Mouse (Mus musculus): ENCODE results near the gene Dhrs2. TPM values are rescaled to one million over a fixed set of nuclear protein-coding genes. Genes with fewer than 3 reads are reported as not detected.

Dhrs2 gene
- polyA plus RNA-seq (2016; fragmentation: Nextera tagmentation; extraction: Ambion mirVana) = not detected in 2 replicates

DNA sequence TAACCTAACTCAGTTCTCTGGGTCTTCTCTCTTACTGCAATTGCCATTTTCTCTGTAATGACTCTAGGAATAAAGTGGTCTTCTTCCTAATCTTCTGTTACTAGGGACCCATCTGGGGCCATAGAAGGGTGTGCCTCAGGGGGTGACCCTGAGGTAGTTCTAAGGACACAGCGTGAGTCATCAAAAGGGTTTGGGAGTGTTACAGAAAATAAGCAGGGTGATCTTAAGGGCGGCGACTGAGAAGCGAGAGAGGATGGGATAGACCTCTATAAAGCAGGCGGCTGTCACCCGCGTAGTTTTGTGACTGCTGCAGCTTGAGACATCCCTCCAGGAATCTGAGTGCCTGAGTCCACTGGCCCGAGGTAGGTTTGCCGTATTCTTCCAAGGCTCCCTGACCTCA is at the start of gene Dhrs2:
Dhrs2 (plus strand) TSS at position 301 of the 400 bp plus-strand sequence.
- Histone ChIP-seq H3K27me3 (ENCODE audit: low read depth, poor library complexity, severe bottlenecking) (no peaks in the 10 kb centered on the region), H3K9me3 (replicated peaks) (no peaks in the 10 kb centered on the region), H3K36me3 (no peaks in the 10 kb centered on the region), H3K27ac (no peak within 1 kb of the TSS), H3K4me1 (no peaks in the 10 kb centered on the region), H3K4me3 (no peak within 1 kb of the TSS)
- 76% methylated on average over 9 of the region's 9 CpGs for WGBS
- no peak for DNase-seq (ENCODE audit: low spot score)

DNA sequence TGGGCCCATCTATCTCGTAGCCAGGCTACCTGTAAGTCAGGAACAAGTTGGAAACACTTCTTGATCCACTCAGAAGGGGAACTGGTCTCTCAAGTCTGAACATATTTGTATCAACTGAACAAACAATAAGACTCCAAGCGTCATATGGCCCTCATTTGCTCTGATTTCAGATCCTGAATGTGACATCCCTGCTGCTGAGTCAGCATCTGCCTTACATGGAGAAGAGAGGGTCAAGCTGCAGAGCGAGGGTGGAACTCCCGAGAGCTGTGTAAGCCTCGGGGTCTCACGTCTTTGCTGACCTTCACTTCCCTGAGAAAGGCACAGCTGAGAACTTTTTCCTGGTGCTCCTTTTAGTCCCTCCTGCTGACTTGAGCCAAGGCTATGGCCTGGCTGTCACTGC is 47.6 kb upstream of the Dhrs2 start:
- Histone ChIP-seq H3K4me3 (no peak overlapping the region), H3K27ac (no peak overlapping the region), H3K9me3 (replicated peaks) (no peaks in the 10 kb centered on the region), H3K36me3 (no peaks in the 10 kb centered on the region), H3K27me3 (ENCODE audit: low read depth, poor library complexity, severe bottlenecking) (peaks cover 6% of the 10 kb centered on the region; the same call in 1 of the 2 replicates), H3K4me1 (0 out of 2 replicates have a peak, but pooled peaks cover 3% of the 10 kb centered on the region)
- DNase-seq (ENCODE audit: low spot score) = no peak
- WGBS = 82% methylated on average over 6 of the region's 6 CpGs

DNA sequence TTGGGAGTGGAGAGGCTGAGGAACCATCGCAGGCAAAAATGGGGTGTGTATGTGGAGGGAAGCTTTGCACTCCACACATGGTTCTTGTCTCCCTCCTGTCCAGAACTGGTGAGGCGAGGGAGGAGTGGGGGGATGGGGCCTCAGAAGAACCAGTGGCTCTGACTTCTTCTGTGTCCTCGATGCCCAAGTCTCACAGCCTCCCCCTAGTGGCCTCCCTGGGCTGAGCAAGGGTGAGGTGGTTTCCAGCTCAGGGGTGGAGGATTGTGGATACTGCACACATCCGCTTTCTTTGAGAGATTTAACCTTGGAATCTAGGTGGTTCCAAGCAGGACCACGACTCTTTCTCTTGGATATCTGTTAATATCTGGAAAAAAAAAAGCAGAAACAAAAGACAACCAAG is 44.5 kb upstream of the Dhrs2 start:
- H3K36me3 ChIP-seq = no peaks in the 10 kb centered on the region
- 37% methylated on average over 5 of the region's 5 CpGs for WGBS
- 0 out of 2 replicates have a peak, but pooled peaks cover 3% of the 10 kb centered on the region for H3K4me1 ChIP-seq
- H3K27ac ChIP-seq = no peak overlapping the region
- H3K9me3 ChIP-seq (replicated peaks) = no peaks in the 10 kb centered on the region
- H3K27me3 ChIP-seq (ENCODE audit: low read depth, poor library complexity, severe bottlenecking) = no peaks in the 10 kb centered on the region
- H3K4me3 ChIP-seq = no peak overlapping the region
- DNase-seq (ENCODE audit: low spot score) = peak; percentile 53

DNA sequence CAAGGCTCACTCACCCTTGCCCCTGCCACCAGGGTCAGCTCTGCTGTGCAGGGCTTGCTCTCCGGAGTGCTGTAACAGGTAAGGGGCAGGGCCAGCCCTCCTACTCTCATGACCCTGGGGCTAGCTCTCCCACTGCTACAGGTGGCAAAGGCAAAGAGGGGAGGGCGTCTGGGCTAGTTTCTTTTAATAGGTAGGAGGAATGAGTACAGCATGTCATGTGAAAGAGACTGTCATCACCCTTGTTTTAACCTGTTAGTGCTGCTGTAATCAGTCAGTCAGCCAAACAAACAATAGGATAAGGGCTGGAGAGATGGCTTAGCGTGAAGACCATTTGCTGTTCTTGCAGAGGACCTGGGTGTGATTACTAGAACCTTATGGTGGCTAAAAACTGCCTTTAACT is 40.9 kb upstream of the Dhrs2 start:
- H3K27ac ChIP-seq = no peak overlapping the region
- no peak overlapping the region for H3K4me3 ChIP-seq
- H3K36me3 ChIP-seq = no peaks in the 10 kb centered on the region
- DNase-seq (ENCODE audit: low spot score) = no peak
- WGBS = 48% methylated on average over 3 of the region's 3 CpGs
- H3K4me1 ChIP-seq = 0 out of 2 replicates have a peak, but pooled peaks cover 3% of the 10 kb centered on the region
- H3K9me3 ChIP-seq (replicated peaks) = no peaks in the 10 kb centered on the region
- no peaks in the 10 kb centered on the region for H3K27me3 ChIP-seq (ENCODE audit: low read depth, poor library complexity, severe bottlenecking)

DNA sequence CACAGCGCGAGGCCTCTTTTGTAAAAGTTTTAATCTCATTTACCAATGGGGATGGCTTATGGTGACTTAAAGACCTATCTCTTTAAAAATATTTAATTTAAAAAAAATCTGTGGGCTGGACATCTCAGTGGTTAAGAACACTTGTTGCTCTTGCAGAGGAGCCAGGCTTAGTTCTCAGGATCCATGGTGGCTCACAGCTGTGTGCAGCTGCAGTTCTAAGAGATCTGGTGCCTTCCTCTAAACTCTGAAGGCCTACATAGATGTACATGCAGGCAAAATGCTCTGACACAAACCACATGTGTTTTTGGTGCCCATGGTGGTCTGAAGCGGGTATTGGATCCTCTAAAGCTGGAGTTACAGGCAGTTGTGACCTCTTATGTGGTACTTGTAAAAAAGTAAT is 38.6 kb upstream of the Dhrs2 start:
- no peak overlapping the region for H3K4me3 ChIP-seq
- 0 out of 2 replicates have a peak, but pooled peaks cover 2% of the 10 kb centered on the region for H3K27me3 ChIP-seq (ENCODE audit: low read depth, poor library complexity, severe bottlenecking)
- H3K36me3 ChIP-seq = no peaks in the 10 kb centered on the region
- WGBS = 89% methylated on average over 3 of the region's 3 CpGs
- H3K4me1 ChIP-seq = no peaks in the 10 kb centered on the region
- H3K27ac ChIP-seq = no peak overlapping the region
- H3K9me3 ChIP-seq (replicated peaks) = no peaks in the 10 kb centered on the region
- DNase-seq (ENCODE audit: low spot score) = no peak

DNA sequence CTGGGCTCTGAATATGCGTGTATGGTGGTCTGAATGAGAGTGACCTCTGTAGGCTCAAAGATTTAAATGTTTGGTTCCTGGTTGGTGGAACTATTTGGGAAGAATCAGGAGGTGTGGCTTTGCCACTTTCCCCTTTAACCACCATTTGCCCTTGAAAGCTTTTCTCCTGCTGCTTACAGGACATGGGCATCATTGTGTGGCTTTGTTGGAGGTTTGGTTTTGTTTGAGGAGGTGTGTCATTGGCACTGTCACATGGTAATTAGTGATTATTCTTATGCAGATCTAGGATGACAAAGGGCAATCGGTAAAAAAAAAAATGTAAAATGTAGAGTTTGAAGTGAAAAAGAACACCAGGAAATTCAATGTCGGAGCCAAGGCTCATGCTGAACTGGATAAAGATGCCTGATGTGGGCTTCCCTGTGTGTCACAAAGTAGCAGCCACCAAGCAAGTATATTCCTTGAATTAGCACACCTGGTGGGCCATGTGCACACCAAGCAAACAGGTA is 37.1 kb upstream of the Dhrs2 start:
- Histone ChIP-seq H3K4me1 (peaks cover 7% of the 10 kb centered on the region), H3K27ac (no peak overlapping the region), H3K27me3 (ENCODE audit: low read depth, poor library complexity, severe bottlenecking) (peaks cover 16% of the 10 kb centered on the region), H3K9me3 (replicated peaks) (no peaks in the 10 kb centered on the region), H3K4me3 (no peak overlapping the region), H3K36me3 (no peaks in the 10 kb centered on the region)
- DNase-seq (ENCODE audit: low spot score) = no peak
- WGBS = 92% methylated on average over 3 of the region's 3 CpGs

DNA sequence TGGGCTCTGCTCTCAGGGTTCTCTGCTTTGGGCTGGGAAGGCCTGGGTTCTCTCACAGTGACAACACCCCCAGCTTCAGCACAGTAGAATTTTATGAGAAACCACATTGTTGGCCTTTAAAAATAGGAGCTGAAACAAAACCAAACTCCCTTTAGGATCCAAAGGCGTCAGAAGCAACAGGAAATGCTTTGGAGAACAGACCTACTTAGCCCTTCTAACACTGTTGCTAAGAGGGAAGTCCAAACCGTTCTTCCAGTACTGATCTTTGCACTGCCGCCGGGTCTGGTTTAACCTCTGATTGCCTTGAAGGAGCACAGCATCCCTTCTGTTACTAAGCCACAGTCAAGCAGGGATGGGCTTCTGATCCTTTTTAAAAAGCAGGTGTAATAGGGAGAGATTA is 33.3 kb upstream of the Dhrs2 start:
- DNase-seq (ENCODE audit: low spot score) = no peak
- 43% methylated on average over 4 of the region's 4 CpGs for WGBS
- H3K27me3 ChIP-seq (ENCODE audit: low read depth, poor library complexity, severe bottlenecking) = peaks cover 18% of the 10 kb centered on the region
- no peak overlapping the region for H3K27ac ChIP-seq
- no peaks in the 10 kb centered on the region for H3K9me3 ChIP-seq (replicated peaks)
- H3K4me1 ChIP-seq = peaks cover 8% of the 10 kb centered on the region
- H3K4me3 ChIP-seq = no peak overlapping the region
- no peaks in the 10 kb centered on the region for H3K36me3 ChIP-seq

DNA sequence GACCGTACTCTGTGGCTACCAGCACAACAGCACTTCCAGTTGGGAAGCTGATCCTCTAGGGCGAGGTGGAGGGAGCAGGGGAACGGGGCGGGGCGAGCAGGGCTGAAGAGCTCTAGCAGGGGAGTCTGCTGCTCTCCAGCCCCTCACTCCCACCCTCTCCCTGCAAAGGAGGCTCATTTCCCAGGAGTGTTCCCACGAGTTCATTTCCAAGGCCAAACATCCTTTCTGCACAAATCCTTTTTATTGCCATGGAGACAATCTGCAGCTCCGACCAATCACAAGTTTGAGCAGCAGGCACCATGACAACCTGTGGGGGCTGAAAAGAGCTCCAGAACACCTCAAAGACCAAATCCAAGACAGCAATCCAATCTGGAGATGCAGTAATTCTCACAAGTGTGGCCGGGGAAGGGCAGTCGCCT is 32.4 kb upstream of the Dhrs2 start:
- H3K9me3 ChIP-seq (replicated peaks) = no peaks in the 10 kb centered on the region
- no peak overlapping the region for H3K27ac ChIP-seq
- H3K36me3 ChIP-seq = no peaks in the 10 kb centered on the region
- WGBS = 39% methylated on average over 9 of the region's 9 CpGs
- no peak overlapping the region for H3K4me3 ChIP-seq
- H3K4me1 ChIP-seq = peaks cover 16% of the 10 kb centered on the region
- no peak for DNase-seq (ENCODE audit: low spot score)
- peaks cover 20% of the 10 kb centered on the region for H3K27me3 ChIP-seq (ENCODE audit: low read depth, poor library complexity, severe bottlenecking)

DNA sequence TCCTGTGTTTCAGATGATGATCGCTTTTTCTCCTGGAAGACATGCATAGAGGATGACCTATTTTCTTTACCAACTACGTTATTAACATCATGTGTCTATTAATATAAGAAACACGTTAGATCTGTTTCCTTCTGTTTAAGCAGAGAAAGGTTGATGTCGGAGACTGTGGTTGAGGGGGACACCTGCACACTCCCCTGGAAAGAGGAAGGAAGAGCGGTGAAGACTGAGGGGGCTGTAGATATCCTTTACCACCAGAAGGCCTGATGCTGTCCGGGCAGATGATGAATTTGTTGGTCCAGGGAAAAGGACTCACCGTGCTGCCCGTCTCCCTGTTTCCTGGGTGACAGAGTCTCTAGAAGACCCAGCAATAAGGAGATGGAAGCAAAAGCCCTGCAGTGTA is 28.5 kb upstream of the Dhrs2 start:
- no peaks in the 10 kb centered on the region for H3K36me3 ChIP-seq
- H3K9me3 ChIP-seq (replicated peaks) = no peaks in the 10 kb centered on the region
- H3K27ac ChIP-seq = no peak overlapping the region
- H3K4me3 ChIP-seq = no peak overlapping the region
- 90% methylated on average over 8 of the region's 8 CpGs for WGBS
- H3K27me3 ChIP-seq (ENCODE audit: low read depth, poor library complexity, severe bottlenecking) = peaks cover 17% of the 10 kb centered on the region
- H3K4me1 ChIP-seq = peaks cover 22% of the 10 kb centered on the region
- no peak for DNase-seq (ENCODE audit: low spot score)

DNA sequence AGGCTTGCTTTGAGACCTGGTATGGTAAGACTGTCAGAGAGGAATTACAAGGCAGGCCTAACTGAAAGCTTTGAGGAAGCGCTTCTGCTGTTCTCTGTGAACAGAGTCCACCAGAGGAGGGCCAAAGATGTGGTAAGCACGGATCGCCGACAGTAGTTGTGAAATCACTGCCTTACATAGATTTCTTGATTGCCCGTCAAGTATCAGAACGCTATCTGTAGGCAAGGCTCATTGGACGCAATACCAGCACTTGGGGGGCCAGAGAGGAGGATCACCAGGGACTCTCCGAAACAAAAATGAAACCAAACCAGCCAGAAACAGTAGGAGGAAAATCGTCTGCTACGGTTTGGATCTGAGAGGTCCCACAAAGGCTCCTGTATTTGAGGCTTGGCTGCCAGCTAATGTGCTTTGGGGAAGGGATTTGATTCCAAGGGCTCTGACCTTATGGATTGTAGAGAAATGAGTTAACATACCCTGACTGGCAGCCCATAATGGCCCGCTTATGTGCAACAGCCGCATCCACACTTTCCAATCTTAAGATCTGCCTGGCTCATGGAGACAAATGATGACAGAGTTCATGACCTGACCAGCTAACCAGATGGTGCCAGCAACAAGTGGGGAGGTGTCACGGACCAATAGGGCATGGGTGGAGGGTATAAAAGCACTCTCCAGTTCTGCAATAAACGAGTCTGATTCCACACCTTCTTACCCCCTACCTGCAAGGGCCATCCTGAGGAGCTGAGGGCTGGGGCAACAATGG is 27.8 kb upstream of the Dhrs2 start:
- 58% methylated on average over 14 of the region's 14 CpGs for WGBS
- DNase-seq (ENCODE audit: low spot score) = peak; percentile 43
- no peak overlapping the region for H3K4me3 ChIP-seq
- H3K9me3 ChIP-seq (replicated peaks) = no peaks in the 10 kb centered on the region
- no peaks in the 10 kb centered on the region for H3K36me3 ChIP-seq
- H3K4me1 ChIP-seq = peaks cover 21% of the 10 kb centered on the region
- H3K27me3 ChIP-seq (ENCODE audit: low read depth, poor library complexity, severe bottlenecking) = peaks cover 10% of the 10 kb centered on the region
- H3K27ac ChIP-seq = no peak overlapping the region

DNA sequence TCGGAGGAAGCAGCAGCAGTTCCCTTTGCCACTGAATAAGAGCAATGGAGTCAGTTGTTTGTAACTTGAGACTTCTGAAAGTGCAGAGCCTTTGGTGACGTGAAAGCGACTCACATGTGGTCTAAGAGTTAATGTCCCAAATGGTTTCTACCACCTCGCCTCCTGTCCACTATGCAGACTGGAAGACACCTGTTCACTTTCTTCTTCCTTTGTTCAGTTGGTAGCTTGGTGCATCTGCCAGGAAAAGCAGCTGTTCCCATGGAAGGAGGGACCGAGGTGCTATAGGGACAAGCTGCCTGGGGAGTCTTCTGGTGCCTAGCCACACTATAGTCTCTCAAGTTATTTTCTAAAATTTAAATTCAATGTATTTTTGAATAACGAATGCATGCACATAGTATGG is 27.0 kb upstream of the Dhrs2 start:
- 37% methylated on average over 6 of the region's 6 CpGs for WGBS

DNA sequence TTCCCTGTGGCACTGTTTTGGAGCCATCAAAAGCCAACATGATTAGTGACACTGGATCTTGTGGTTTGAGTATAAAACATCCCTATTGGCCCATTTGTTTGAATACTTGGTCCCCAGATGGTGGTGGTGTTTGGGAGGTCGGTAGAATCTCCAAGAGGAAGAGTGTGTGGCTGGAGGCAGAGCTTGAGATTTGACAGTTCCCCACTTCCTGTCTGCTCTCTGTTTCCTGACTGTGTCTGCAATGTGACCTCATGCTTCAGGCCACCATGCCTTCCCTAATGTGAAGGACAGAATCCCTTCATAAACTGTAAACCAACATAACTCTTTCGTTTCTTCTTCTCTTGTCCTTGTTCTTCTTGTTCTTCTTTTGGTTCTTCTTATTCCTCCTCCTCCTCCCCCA is 24.7 kb upstream of the Dhrs2 start:
- no peak for DNase-seq (ENCODE audit: low spot score)
- WGBS = 51% methylated on average over 2 of the region's 2 CpGs
- Histone ChIP-seq H3K9me3 (replicated peaks) (no peaks in the 10 kb centered on the region), H3K36me3 (no peaks in the 10 kb centered on the region), H3K4me3 (no peak overlapping the region), H3K4me1 (peaks cover 14% of the 10 kb centered on the region), H3K27me3 (ENCODE audit: low read depth, poor library complexity, severe bottlenecking) (0 out of 2 replicates have a peak, but pooled peaks cover 3% of the 10 kb centered on the region), H3K27ac (no peak overlapping the region)

More for the DNA sequence above, 27.0 kb upstream of the Dhrs2 start:
- Histone ChIP-seq H3K9me3 (replicated peaks) (no peaks in the 10 kb centered on the region), H3K27me3 (ENCODE audit: low read depth, poor library complexity, severe bottlenecking) (peaks cover 4% of the 10 kb centered on the region; the same call in 1 of the 2 replicates), H3K27ac (no peak overlapping the region), H3K36me3 (no peaks in the 10 kb centered on the region), H3K4me1 (peaks cover 14% of the 10 kb centered on the region), H3K4me3 (no peak overlapping the region)
- DNase-seq (ENCODE audit: low spot score) = peak; percentile 33

DNA sequence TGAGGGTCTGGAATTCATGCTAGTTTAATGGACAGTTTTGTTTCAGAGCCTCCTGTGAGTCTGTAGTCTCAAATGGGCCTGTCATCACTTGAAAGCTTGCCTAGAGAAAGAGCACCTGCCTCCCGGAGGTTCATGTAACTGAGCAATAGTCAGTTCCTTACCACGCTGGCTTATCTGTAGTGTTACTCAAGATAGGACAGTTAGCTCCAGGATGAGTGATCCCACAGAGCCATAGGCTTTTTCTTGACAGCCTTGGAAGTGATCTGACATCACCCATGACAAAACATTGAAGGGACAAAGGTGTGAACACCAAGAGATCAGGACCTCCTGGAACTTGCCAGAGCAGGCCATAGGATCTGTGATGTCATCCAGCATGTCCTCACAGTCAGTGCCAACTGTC is 23.6 kb upstream of the Dhrs2 start:
- WGBS = 86% methylated on average over 2 of the region's 2 CpGs
- DNase-seq (ENCODE audit: low spot score) = no peak
- Histone ChIP-seq H3K27ac (no peak overlapping the region), H3K36me3 (no peaks in the 10 kb centered on the region), H3K27me3 (ENCODE audit: low read depth, poor library complexity, severe bottlenecking) (0 out of 2 replicates have a peak, but pooled peaks cover 3% of the 10 kb centered on the region), H3K4me1 (peaks cover 14% of the 10 kb centered on the region), H3K9me3 (replicated peaks) (no peaks in the 10 kb centered on the region), H3K4me3 (no peak overlapping the region)

Data from limb, embryonic 10.5 days (tissue).